Mouse (Mus musculus): ENCODE results near the gene Gm29666.
"Not testable (repeated sequence)": the region's sequence is repeated elsewhere in the genome, so short reads cannot be mapped to it uniquely, and the experiment has no call there.

Gm29666 gene

DNA sequence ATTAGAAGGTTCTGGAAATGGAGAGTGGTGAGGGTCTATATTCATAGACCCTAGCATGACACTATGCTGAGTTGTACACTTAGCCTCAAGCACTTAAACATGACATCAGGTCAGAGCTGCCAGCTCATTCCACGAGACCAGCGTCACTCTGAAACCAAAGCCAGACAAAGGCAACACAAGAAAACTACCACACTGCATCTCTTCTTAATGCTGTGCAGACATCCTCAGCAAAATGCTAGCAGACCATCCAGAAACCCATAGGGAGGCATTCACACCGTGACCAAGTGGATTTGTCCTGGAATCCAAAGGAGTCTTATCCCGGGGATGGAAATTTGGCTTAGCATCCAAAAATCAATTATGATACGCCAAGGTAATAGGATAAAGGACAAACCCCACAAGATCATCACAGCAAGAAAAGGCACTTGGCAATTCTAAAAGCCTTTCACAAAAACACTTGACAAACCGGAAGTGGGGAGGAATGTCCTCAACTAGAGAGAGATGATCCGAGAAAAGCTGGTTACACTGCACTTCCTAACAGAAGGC is 15.9 kb downstream of the Gm29666 start:
- no peak for DNase-seq (ENCODE audit: low spot score)

DNA sequence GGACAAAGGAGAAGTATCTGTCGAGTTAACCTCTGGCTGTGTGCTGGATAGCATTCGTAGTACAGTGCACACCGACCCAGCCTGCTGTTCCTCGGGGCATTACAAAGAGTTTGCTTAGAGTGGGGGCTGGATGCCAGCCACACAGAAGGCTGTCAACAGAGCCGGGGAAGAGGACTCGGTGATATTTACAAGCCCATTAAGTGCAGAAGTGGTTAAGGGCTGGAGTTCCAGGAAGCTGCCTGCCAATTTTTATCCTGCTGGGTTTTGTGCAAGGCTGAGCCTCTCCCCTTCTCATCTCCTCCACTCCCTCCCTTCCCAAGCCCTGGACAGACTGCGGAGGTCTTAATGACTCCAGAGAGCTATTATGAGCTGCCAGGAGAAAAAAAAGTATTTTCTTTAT is 21.8 kb downstream of the Gm29666 start:
- no peak for DNase-seq (ENCODE audit: low spot score)

DNA sequence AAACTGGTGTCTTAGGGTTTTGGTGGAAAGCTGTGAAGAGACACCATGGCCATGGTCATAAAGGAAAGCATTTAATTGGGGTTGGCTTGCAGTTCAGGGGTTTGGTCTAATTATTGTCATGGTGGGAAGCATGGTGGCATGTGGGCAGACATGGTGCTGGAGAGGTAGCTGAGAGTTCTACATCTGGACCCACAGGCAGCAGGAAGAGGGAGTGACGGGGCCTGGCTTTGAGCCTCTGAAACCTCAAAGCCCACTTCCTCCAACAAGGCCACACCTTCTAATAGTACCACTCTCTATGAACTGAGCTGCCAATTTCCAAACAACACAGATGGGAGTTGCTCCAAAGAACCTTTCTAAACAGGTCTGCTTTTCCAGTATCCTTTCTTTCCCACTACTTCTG is 23.2 kb downstream of the Gm29666 start:
- no peak for DNase-seq (ENCODE audit: low spot score)

DNA sequence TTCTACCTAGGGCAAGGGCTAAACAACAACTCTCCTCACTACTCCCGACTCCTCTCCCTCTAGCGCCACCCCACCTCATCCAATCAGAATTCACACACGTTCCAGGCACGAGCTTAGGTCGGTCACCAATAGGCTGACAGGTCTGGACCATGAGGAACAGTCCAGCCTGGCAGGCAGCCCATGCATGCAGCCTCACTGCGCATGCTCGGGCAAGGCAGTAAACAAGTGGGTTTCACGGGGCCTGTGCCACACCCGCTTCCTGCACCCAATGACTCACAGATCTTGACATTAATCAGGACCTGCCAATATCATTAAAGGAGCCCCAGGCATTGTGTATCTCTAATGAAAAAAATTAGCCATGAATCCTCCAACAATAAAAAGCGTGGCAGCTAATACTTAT is 23.6 kb downstream of the Gm29666 start:
- DNase-seq (ENCODE audit: low spot score): not testable (repeated sequence)

DNA sequence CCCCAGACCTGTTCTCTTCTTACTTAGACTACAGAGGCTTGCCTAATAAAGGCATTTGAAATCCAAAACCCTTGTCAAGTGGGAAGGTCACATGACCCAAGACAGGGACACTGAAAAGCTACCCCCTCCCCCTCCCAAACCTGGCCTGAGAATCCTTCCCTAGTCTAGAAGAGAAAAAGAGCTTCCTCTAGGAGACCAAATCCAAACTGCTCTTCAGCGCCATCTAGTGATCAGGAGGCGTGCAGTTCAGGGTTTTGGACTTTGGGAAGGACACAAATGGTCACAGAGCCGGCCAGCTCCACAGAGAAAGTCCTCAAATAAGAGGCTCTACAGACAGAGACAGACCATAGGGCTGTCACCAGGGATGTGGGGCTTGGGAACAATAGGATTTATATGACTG is 28.2 kb downstream of the Gm29666 start:
- peak; percentile 1 for DNase-seq (ENCODE audit: low spot score)

DNA sequence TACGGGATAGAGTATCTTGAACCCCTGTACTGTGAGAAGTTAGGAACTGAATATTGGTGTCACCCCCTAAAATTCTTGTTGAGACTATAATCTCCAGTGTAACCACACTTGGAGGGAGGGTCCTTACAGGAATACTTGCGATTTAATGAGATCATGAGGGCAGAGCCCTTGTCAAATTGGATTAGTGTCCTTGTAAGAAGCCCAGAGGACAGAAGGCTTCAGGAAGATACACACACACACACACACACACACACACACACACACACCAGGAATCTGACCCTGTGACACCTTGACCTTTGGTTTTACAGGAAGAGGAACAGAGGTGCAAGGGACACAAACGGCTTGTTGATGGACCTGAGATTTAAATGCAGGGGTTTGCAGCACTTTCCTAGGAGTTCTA is 28.6 kb downstream of the Gm29666 start:
- no peak for DNase-seq (ENCODE audit: low spot score)

DNA sequence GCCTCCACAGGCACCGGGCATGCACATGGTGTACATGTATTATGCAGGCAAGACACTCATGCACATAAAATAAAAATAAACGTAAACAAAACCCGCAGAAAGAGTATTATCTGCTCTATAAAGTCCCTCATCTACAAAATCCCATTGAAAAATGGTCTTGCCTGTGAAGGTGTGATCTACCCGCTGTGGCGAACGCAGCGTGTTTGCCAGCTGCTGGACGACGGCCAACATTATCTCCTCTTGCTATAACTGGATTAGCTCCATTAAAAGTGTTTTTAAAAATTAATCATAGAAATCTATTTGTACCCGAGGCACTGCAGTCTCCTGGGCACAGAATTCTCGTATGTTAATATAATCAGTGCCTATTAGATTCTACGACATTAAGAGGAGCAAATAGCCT is 31.8 kb downstream of the Gm29666 start:
- no peak for DNase-seq (ENCODE audit: low spot score)

DNA sequence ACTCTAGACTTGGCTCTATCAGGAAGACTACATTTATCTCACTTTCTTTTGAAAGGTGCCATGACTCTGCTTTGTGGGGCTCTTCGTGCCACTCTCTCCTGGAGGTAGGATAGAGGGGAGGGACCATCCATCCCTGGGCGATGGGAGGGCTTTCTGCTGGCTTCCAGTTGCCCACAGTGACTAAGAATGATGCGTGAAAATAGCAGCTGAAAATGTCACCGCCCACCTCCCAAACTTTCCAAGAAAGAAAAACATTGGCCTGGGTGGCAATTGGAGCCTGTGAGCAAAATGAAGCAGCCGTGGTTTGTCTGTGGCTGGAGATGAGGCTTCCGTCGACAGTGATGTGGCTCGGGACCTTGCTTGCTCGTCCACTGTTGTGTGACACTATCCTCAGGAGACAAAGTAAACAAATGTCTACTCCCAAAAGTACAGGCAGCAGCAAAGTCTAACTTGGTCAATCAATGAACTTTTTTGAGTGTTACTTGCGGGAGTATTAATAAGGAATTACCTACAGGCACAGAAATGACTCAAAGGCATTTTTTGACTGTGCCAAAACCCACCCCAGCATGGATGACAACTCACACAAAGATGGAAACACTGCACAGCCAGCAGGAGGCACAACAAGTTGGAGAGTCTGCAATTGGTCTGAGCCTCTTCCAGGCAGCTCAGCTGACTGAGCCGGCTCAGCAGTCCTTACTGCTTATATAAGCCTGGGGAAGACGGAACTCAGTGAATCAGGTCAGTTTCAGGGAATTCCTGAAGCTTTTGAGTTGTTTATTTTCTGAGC is 42.6 kb downstream of the Gm29666 start:
- no peak for DNase-seq (ENCODE audit: low spot score)

DNA sequence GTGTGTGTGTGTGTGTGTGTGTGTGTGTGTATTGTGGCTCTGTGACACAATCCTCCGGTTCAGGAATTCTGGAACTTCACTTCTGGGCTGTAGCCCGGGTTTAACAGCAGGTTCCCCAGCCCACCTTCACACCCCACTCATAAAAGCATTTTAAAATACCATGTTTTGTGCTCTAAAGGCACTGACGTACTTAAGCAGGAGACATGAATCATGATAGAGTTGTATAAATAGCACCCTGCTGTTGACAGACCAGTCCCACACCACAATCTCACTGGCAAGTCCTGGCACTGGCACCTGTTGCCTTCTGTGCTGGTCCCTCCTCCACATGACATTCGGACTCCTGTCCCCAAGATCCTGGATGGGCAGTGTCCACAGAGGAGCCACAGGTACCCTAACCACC is 46.0 kb downstream of the Gm29666 start:
- no peak for DNase-seq (ENCODE audit: low spot score)

DNA sequence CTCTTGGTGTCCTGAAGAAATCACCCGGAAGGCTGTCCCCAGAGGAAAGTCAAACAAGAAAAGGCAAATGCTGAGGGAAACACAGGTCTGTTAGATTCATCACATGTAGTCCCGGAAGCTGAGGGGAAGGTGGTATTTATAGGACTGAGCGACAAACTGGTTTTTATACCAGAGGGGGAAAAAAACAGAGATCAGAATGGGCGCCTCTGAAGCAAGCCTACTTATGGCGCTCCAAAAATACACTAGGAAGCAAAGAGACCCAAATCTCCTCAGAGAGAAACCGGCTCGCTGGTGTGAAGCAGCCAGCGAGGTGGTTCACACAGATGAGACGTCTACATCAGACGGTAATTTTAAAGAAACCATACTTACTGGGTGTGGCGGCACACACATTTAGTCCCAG is 46.8 kb downstream of the Gm29666 start:
- no peak for DNase-seq (ENCODE audit: low spot score)

DNA sequence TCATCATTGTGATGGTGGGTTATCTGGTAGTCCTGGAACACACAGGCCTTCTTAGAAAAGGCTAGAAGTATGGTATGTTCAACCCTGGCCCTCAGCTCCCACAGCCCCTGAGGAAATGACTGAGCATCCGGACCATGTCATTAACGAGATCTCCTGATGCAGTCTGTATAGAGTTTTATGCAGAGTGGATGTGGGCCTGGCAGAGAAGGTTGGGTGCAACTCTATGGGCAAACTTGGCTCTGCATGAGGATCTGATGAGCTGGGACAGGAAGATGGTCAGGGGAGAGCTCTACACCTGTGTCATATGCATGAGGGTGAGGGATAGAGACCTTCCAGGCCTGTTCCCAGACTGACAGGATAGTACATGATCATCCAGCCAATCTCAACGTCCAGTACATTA is 48.0 kb downstream of the Gm29666 start:
- DNase-seq (ENCODE audit: low spot score): no peak

DNA sequence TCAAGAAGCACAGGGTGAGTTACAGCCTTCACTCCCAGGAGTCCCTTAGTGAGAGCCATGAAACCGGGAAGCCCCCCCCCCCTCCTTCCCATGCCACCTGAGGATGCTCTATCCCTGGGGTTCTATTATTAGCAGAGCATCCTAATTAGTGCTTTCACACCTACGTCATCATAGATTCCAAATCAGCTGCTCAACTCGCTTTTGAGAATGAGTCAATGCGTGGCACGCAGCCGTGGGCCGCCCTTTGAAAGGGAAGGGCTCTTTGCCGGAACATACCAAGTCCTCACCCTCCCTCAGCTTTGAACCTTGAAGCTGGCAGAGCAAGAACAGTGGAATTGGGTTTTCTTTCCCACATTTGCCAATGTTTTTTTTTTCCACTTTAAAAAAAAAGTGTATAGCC is 57.9 kb downstream of the Gm29666 start:
- DNase-seq (ENCODE audit: low spot score): no peak
